Mouse (Mus musculus): Measurements from ENCODE around the gene Prdm15. TPM values are rescaled to one million over a fixed set of nuclear protein-coding genes. Genes with fewer than 3 reads are reported as not detected.
A peak's percentile ranks its signal among the peaks of the same experiment; 100 is the strongest.

Prdm15 gene
- polyA plus RNA-seq, 1 experiment from 2014 or later: 9.4 TPM

- Histone ChIP-seq H3K27ac (replicated peaks; ENCODE audit: low read depth, low read length) (no peak overlapping the region), H3K36me3 (ENCODE audit: control insufficient read depth, insufficient read depth, low read length) (peaks cover 56% of the 10 kb centered on the region), H3K9ac (ENCODE audit: low read depth, low read length) (no peak overlapping the region), H3K4me3 (ENCODE audit: low read depth, low read length) (no peak overlapping the region), H3K4me1 (ENCODE audit: control insufficient read depth, insufficient read depth, low read length) (no peaks in the 10 kb centered on the region), H3K4me2 (ENCODE audit: low read depth, low read length) (no peak overlapping the region), H3K9me3 (ENCODE audit: control insufficient read depth, low read length) (no peaks in the 10 kb centered on the region), H3K27me3 (replicated peaks; ENCODE audit: control insufficient read depth, insufficient read depth, low read length) (no peaks in the 10 kb centered on the region)
- ATAC-seq (ENCODE audit: low read depth) (no peak), DNase-seq (ENCODE audit: low spot score) (no peak)
- WGBS: 73% methylated on average over 5 of the region's 5 CpGs
These were observed 21.0 kb upstream of the Prdm15 start for GRCm38 (mm10) chr16:97872657-97873056.

GRCm38 (mm10) chr16:97869193-97870102 lies 17.8 kb upstream of the Prdm15 start:
- Histone ChIP-seq H3K9ac (ENCODE audit: low read depth, low read length) (no peak overlapping the region), H3K4me1 (ENCODE audit: control insufficient read depth, insufficient read depth, low read length) (no peaks in the 10 kb centered on the region), H3K4me2 (ENCODE audit: low read depth, low read length) (no peak overlapping the region), H3K27ac (replicated peaks; ENCODE audit: low read depth, low read length) (no peak overlapping the region), H3K27me3 (replicated peaks; ENCODE audit: control insufficient read depth, insufficient read depth, low read length) (no peaks in the 10 kb centered on the region), H3K4me3 (ENCODE audit: low read depth, low read length) (no peak overlapping the region), H3K36me3 (ENCODE audit: control insufficient read depth, insufficient read depth, low read length) (peaks cover 65% of the 10 kb centered on the region), H3K9me3 (ENCODE audit: control insufficient read depth, low read length) (no peaks in the 10 kb centered on the region)
- 73% methylated on average over 6 of the region's 6 CpGs for WGBS
- ATAC-seq (ENCODE audit: low read depth) (no peak), DNase-seq (ENCODE audit: low spot score) (no peak)

GRCm38 (mm10) chr16:97863932-97864467 lies 12.3 kb upstream of the Prdm15 start:
- no peak for DNase-seq (ENCODE audit: low spot score)
- Histone ChIP-seq H3K9ac (ENCODE audit: low read depth, low read length) (no peak overlapping the region), H3K9me3 (ENCODE audit: control insufficient read depth, low read length) (no peaks in the 10 kb centered on the region), H3K4me3 (ENCODE audit: low read depth, low read length) (no peak overlapping the region), H3K27me3 (replicated peaks; ENCODE audit: control insufficient read depth, insufficient read depth, low read length) (no peaks in the 10 kb centered on the region), H3K4me2 (ENCODE audit: low read depth, low read length) (no peak overlapping the region), H3K27ac (replicated peaks; ENCODE audit: low read depth, low read length) (no peak overlapping the region), H3K36me3 (ENCODE audit: control insufficient read depth, insufficient read depth, low read length) (peaks cover 37% of the 10 kb centered on the region), H3K4me1 (ENCODE audit: control insufficient read depth, insufficient read depth, low read length) (no peaks in the 10 kb centered on the region)
- no peak for ATAC-seq (ENCODE audit: low read depth)
- 70% methylated on average over 3 of the region's 3 CpGs for WGBS

- Histone ChIP-seq H3K4me1 (ENCODE audit: control insufficient read depth, insufficient read depth, low read length) (peaks cover 2% of the 10 kb centered on the region; the same call in 1 of the 2 replicates), H3K36me3 (ENCODE audit: control insufficient read depth, insufficient read depth, low read length) (peaks cover 10% of the 10 kb centered on the region; the same call in 1 of the 2 replicates), H3K4me3 (ENCODE audit: low read depth, low read length) (no peak overlapping the region), H3K9me3 (ENCODE audit: control insufficient read depth, low read length) (no peaks in the 10 kb centered on the region), H3K27me3 (replicated peaks; ENCODE audit: control insufficient read depth, insufficient read depth, low read length) (no peaks in the 10 kb centered on the region), H3K9ac (ENCODE audit: low read depth, low read length) (no peak overlapping the region), H3K4me2 (ENCODE audit: low read depth, low read length) (no peak overlapping the region), H3K27ac (replicated peaks; ENCODE audit: low read depth, low read length) (no peak overlapping the region)
- no peak for DNase-seq (ENCODE audit: low spot score)
- no peak for ATAC-seq (ENCODE audit: low read depth)
These were observed 4.4 kb upstream of the Prdm15 start for GRCm38 (mm10) chr16:97856050-97856449.

- 1% methylated on average over 29 of the region's 77 CpGs for WGBS
These were observed 449 bp downstream of the Prdm15 start for GRCm38 (mm10) chr16:97851061-97851740.

GRCm38 (mm10) chr16:97850667-97851060 lies 986 bp downstream of the Prdm15 start:
- peaks cover 11% of the 10 kb centered on the region for H3K4me1 ChIP-seq (ENCODE audit: control insufficient read depth, insufficient read depth, low read length)
- peak; percentile 80 for DNase-seq (ENCODE audit: low spot score)
- peak overlapping the region; percentile 99 for H3K27ac ChIP-seq (replicated peaks; ENCODE audit: low read depth, low read length)
- no peaks in the 10 kb centered on the region; the same call in 1 of the 2 replicates for H3K36me3 ChIP-seq (ENCODE audit: control insufficient read depth, insufficient read depth, low read length)
- H3K4me2 ChIP-seq (ENCODE audit: low read depth, low read length): peak overlapping the region; percentile 76
- 0% methylated on average over 11 of the region's 11 CpGs for WGBS
- peak; percentile 56 for ATAC-seq (ENCODE audit: low read depth)
- no peaks in the 10 kb centered on the region for H3K27me3 ChIP-seq (replicated peaks; ENCODE audit: control insufficient read depth, insufficient read depth, low read length)
- peak overlapping the region; percentile 87 for H3K4me3 ChIP-seq (ENCODE audit: low read depth, low read length)
- H3K9ac ChIP-seq (ENCODE audit: low read depth, low read length): peak overlapping the region; percentile 99
- H3K9me3 ChIP-seq (ENCODE audit: control insufficient read depth, low read length): no peaks in the 10 kb centered on the region

More at GRCm38 (mm10) chr16:97851061-97851740, 449 bp downstream of the Prdm15 start:
- H3K27me3 ChIP-seq (replicated peaks; ENCODE audit: control insufficient read depth, insufficient read depth, low read length): no peaks in the 10 kb centered on the region
- peak overlapping the region; percentile 87 for H3K4me3 ChIP-seq (ENCODE audit: low read depth, low read length)
- ATAC-seq (ENCODE audit: low read depth) (peak; percentile 93), DNase-seq (ENCODE audit: low spot score) (peak; percentile 91)
- H3K4me1 ChIP-seq (ENCODE audit: control insufficient read depth, insufficient read depth, low read length): peaks cover 11% of the 10 kb centered on the region
- H3K27ac ChIP-seq (replicated peaks; ENCODE audit: low read depth, low read length): peak overlapping the region; percentile 99
- H3K36me3 ChIP-seq (ENCODE audit: control insufficient read depth, insufficient read depth, low read length): no peaks in the 10 kb centered on the region; the same call in 1 of the 2 replicates
- H3K9ac ChIP-seq (ENCODE audit: low read depth, low read length): peak overlapping the region; percentile 99
- H3K4me2 ChIP-seq (ENCODE audit: low read depth, low read length): peak overlapping the region; percentile 76
- H3K9me3 ChIP-seq (ENCODE audit: control insufficient read depth, low read length): no peaks in the 10 kb centered on the region

- no peak overlapping the region for H3K9ac ChIP-seq (ENCODE audit: low read depth, low read length)
- peaks cover 11% of the 10 kb centered on the region for H3K4me1 ChIP-seq (ENCODE audit: control insufficient read depth, insufficient read depth, low read length)
- H3K27me3 ChIP-seq (replicated peaks; ENCODE audit: control insufficient read depth, insufficient read depth, low read length): no peaks in the 10 kb centered on the region
- no peak overlapping the region for H3K4me2 ChIP-seq (ENCODE audit: low read depth, low read length)
- no peaks in the 10 kb centered on the region for H3K9me3 ChIP-seq (ENCODE audit: control insufficient read depth, low read length)
- no peak for ATAC-seq (ENCODE audit: low read depth)
- no peak for DNase-seq (ENCODE audit: low spot score)
- H3K36me3 ChIP-seq (ENCODE audit: control insufficient read depth, insufficient read depth, low read length): no peaks in the 10 kb centered on the region; the same call in 1 of the 2 replicates
- H3K27ac ChIP-seq (replicated peaks; ENCODE audit: low read depth, low read length): no peak overlapping the region
- H3K4me3 ChIP-seq (ENCODE audit: low read depth, low read length): no peak overlapping the region
- WGBS: 83% methylated on average over 6 of the region's 6 CpGs
These were observed 2.8 kb downstream of the Prdm15 start for GRCm38 (mm10) chr16:97848832-97849231.

- ATAC-seq (ENCODE audit: low read depth): no peak
- WGBS: 89% methylated on average over 12 of the region's 12 CpGs
These were observed 6.4 kb downstream of the Prdm15 start for GRCm38 (mm10) chr16:97844967-97845937.

More at GRCm38 (mm10) chr16:97844967-97845937, 6.4 kb downstream of the Prdm15 start:
- Histone ChIP-seq H3K36me3 (ENCODE audit: control insufficient read depth, insufficient read depth, low read length) (peaks cover 9% of the 10 kb centered on the region; the same call in 1 of the 2 replicates), H3K27ac (replicated peaks; ENCODE audit: low read depth, low read length) (no peak overlapping the region), H3K9ac (ENCODE audit: low read depth, low read length) (no peak overlapping the region), H3K9me3 (ENCODE audit: control insufficient read depth, low read length) (no peaks in the 10 kb centered on the region), H3K4me3 (ENCODE audit: low read depth, low read length) (no peak overlapping the region), H3K27me3 (replicated peaks; ENCODE audit: control insufficient read depth, insufficient read depth, low read length) (no peaks in the 10 kb centered on the region), H3K4me1 (ENCODE audit: control insufficient read depth, insufficient read depth, low read length) (peaks cover 6% of the 10 kb centered on the region), H3K4me2 (ENCODE audit: low read depth, low read length) (no peak overlapping the region)
- no peak for DNase-seq (ENCODE audit: low spot score)

Measured in embryonic facial prominence, embryonic 14.5 days (tissue).